Mouse (Mus musculus): ENCODE results near the gene Snupn.

GRCm38 (mm10) chr9:56970158-56970557 lies 19.5 kb downstream of the Snupn start:
- TF ChIP-seq POLR2A (IDR thresholded peaks at IDR 0.05; ENCODE audit: control insufficient read depth, extremely low read depth, insufficient read depth, low read length, poor library complexity) = no peak
- TF ChIP-seq CTCF (IDR thresholded peaks at IDR 0.05; ENCODE audit: borderline replicate concordance, control insufficient read depth, extremely low read depth, insufficient read depth, low read length, poor library complexity) = no peak
